Mouse (Mus musculus) lung, postnatal 36 days (tissue): ENCODE results near the gene Peak1.

Experiments used
- DNase-seq: peaks from one replicate; pipeline ENCODE4 v3.0.0; 2022; ENCODE audit warnings: mixed read lengths

Gene Peak1

DNA sequence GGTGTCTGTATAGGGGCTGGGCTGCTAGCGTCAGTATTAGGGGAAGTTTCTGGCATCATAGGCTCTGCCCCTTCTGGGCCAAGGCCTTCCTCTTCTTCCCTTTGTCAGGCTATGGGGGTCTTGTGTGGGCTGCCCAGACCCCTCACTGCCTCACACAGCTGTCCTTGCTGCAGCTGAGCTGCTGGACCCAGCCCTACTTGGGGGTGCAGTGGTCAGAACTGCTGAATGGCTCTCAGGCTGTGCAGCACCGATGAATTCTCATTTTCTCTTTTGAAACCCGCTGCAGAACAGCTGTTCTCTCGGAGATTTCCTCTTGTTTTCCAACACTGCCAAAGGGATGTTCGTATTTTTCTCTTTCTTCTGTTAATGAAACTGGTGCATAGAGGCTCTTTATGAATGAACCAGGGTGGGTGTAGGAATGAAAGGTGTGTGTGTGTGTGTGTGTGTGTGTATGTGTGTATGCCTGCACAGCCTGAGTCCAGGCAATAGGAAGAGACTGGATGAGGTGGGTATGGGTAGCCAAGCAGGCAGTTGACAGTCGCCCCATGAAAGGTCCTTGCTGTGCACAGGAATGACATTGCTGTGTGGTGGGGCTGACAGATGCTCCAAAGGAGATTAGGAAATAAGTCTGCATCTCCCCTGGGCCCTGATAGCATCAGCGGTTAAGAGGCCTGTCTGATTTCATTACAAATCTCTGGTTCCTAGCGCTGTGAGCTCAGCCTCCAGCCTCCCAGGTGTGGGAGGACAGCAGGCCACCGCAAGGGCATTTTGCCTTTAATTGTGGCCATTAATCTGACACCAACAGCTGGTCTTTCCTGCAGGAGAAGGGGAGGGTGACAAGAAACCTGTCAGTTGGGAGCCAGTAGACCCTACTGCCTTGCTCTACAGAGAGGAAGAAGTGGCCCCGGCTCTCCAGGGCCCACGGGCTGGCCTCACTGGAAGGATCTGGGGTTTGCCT, 226.1 kb downstream of the Peak1 start:
- no peak for DNase-seq

DNA sequence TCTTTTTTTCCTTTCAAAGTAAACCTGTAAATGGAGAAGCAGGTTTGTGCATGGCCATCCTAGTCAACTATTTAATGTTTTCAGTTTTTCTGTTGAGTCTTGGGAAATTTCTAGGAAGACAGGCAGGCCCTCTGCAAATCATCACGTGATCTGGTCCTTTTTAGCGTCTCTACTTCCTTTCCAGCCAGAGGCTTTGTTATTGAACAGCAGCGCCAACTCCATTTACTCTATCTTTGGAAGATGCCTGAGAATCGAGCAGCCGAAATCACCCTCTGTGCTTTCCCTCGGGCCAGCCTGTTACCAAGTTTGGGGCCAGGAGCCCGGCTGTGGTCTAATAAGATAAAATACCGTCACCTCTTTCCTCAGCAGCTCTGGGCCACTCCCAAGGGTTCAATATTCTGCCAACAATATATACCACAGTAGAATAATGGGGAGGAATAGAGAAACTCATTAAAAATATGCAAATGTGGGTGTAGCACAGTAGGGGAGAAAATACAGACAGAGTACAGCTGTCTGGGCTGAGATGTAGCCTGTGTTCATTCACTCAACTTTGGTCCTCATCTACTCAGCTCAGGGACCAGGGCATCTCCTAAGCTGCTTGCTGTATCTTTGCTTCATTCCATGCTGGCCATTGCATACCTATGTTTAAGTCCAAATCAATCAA, 237.6 kb downstream of the Peak1 start:
- peak; percentile 7 for DNase-seq

DNA sequence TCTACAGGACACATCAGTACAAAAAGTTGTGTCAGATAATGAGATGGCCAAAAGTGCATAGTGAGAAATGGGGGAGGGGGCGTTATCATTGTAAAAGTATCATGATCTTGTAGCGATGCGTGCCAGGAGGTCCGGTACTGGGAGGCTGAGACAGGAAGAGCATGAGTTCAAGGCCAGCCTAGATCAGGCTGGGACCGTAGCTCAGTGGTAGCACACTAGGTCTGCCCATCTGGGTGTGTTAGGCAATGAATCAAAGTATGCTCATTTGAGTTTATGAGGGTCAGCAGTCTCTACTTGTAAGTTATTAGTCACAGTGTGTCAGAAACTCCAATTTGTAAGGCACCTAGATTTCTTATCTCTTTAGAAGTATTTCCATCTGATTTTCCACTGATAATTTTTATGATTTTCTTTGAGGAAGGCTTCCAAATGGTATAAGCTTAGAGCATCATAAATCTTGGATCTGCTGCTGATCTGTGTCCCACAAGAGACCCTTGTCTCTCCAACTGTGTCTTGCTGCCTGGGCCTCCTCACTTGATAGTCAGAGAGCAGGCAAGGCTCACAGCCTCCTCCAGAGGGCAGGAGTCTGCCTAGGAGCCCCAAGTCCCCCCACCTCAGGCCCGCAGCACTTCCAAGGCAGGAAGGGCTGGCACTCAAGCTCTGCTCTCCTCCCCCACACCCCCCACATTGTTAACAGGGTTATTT, 238.3 kb downstream of the Peak1 start:
- peak; percentile 29 for DNase-seq

DNA sequence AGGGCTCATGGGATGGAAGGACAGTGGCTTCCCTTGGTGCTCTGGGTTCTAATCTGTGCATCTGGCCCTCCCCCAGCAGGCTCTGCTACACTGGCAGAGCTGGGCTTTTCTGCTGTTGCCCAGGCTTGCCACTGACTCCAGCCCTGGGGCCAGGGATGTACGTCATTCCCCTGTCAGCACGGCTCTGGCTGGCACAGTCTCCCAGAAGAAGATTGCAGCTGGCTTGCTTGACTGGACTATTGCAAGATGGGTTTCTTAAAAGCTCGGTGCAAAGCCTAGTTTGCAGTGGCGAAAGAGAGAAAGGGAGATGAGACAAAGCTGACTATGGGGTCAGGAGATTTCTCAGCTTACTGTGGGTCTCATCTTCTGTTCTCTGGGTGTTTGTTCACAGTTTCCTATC, 240.5 kb downstream of the Peak1 start:
- DNase-seq: no peak

DNA sequence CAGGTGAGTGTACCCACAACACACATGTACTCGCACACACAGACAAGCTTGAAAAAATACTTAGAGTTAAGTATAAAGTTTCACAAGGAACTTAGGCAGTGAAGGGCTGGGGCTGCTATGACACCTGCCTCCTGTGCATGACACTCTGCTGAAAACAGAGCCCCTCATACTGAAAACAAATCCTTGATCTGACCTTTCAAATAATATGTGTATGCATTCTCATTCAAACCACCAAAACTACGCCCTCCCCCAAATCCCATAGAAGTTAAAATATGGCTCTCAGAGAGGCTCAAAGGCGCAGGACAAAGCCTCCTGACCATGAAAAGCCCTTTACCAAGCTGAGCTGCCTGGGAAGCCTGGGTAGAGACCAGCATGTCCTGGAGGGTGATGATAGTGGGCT, 242.6 kb downstream of the Peak1 start:
- DNase-seq: no peak

DNA sequence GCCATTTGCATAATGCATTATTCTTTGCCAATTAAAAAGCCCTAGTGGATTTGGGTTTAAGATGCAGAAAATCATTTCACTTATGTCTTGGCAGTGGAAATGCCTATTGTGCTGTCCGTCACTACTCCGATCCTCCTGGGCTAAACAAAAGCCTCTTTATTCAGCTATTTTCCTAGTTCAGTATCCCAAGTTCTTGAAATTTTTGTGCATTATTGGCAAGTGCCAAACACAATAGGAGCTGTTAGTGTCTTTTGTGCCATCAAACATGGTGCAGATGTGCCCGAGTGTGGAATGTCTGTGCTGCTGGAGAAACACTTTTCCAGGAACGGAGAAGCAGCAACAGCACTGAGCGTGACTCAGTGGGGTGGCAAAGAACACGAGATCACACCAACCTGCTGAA, 250.2 kb downstream of the Peak1 start:
- no peak for DNase-seq

DNA sequence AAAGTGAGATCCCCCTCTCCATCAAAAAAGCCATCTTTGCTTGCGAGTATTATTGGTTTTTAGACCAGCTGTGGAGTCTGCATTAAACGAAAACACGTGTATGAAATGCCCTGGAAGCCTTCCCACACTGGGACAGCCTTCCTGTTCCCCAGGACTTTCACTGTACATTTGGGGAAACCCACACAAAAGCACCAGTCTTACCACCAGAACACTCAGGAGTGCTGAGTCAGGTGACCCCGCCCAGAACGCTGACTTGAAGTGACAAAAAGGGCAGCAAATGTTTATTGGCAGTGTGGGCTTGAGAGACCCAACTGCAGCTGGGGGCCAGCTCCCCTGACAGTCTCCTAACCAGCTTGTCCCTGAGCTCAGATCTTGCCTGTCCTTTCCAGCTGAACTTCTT, 251.7 kb downstream of the Peak1 start:
- no peak for DNase-seq

DNA sequence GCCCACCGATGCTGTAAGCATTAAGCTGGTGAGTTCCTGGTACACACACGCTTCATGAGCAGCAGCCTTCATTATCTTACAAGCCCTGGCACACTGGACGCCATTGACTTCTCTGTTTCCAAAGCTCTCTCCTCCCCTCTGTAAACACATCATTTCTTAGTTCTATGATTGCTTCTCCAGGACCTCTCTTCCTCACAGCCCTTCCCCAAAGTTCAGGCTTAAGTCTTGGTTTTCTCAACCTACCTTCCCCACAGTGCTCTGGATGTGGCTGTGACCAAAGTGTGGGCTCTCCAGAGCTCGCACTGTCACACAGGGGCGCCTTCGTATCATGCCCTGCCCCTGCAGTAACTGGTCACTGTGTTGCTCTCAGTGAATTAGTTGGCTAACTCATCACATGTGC, 252.5 kb downstream of the Peak1 start, which contains the start of gene Tspan3:
Gene Tspan3, minus strand, starts transcription at position 101 of the 400 bp plus-strand sequence.
- no peak for DNase-seq

DNA sequence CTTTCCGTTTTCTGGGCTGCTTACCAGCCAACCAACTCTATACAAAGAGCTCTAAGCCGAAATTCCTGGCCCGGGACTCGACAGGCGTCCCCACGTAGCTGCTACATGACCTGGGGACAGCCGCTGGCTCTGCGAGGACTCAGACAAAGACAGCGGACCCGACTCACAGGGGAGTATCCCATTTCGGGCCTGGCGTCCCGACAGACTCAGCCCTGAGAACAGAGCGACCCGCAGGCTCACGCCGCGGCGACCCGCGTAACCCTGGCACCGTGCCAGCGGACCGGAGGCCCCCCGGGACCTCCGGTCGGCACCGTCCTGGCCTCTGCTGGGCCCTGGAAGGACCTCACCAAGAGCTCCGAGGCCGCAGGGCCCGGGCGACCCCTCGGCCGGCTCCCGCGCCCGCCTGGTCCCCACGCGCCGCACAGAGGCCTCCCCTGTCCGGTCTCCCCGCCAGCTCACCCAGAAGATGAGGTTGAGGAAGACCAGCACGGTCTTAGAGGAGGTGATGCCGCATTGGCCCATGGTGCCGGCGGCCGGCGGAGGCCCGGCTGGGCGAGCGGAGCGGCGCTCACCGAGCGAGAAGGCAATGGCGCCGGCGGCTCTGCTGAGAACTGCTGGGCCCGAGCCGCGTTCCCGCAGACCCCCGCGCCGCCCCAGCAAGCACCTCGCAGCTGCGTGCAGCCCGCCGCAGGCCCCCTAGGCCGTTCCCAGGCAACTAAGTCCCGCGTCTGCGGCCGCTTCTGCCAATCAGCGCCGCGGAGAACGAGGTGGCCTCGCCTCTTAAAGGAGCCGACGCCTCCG, 257.3 kb downstream of the Peak1 start:
- DNase-seq: peak; percentile 87

DNA sequence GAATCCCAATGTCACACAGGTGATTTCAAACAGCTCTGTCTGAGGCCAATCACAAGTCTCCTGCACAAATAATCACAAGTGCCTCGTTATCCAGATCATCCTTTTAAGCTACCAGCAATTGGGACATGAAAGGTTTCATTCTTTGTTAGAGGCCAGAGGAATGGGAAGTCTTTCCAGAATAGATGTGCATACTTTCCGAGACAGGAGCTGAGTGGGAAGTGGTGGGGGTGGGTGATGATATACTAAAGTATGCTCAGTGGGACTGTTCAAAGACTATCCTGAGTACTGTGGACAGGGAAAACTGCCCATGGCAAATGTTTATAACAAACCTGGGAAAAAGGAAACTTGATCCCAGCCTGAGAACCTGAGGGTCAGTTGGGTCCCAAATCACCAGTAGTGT, 258.4 kb downstream of the Peak1 start:
- DNase-seq: no peak

DNA sequence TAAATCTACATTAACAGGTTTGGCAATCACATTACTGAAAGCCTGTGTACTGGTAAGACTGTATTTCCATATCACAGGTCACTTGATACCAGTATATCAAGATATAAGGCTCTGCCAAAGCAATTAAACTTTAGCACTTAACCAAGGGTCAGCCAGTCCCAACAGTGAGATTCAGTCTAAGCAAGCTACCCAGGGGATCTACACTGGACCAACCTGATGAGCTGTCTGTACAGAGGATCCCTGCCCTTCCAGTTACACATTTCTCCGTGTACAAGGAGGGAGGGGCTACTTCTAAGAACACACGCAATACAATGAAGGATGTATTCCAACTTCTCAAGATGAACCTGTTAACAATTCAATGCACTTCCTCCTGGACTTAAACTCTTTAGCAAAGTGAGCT, 259.8 kb downstream of the Peak1 start:
- DNase-seq: no peak

DNA sequence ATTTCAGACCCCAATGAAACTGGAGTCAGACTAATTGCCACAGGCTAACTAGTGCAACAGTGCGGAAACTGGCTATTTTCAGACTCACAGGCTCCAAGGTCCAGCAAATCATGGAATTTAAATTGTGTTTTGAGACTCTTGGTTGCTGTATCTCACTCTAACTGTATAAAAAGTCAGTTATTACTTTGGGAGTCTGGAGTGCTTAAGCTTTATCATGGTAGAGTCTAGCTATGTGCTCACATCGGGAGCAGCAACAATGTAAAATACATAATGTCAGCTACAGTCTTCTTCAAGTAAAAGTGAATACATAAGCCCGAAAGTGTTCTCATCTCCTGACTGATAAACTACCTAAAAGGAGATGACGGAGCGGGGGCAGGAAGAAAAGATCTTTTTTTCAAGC, 263.3 kb downstream of the Peak1 start:
- no peak for DNase-seq

DNA sequence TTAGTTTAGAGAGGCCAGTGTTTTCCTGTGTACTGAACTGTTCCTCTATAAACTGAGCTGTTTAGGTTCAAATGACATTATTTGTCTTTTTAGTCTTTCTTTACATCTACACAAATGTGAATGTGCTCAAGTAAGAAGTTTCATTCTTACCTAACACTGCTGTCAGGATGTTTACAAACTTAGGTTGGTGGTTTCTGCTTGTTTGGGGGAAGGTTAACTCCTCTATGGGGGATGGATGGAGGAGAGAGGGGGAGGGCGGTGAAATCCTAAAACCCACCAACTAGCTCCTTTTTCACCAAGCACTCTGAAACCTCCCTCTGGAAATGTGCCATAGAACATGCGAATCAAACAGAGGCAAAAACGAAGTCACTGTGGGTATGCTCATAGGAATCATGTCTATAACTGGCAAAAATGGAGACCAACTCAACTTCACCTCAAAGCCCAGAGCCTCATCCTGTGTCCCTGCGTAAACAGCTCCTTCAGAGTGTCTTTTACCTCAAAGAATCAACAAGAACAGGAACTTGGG, 265.3 kb downstream of the Peak1 start:
- DNase-seq: no peak

DNA sequence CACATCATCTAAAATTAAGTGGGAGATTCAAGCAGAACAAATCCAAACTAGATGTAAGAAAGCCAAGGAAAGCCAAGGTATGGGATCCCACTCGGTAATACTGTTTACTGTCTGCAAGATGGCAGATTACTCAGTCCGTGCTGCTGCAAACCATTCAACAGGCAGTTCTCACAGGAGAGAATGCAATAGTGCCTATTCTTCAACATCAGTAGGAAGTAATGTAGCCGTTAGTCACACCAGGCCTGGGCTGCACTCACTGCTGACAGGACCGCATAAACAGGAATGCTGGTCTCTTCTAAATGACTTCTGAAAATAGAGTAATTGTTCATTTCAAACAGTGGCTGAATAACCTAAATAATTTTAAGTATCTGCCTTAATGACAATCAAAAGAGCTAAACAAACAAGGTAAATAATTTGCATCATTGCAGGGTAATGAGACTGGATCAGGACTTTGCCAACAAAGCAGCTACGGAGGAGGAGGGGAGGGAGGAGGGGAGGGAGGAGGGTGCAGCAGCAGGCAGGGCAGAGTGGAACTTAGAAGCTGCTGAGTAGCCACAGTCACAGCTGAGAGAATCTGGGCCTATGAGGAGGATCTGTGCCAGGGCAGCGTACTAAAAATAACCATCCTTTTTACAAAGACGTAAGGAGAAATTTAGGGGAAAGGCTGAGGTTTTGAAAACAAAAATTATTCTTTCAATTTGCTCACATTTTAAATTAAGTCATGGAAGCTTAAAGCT, 266.0 kb downstream of the Peak1 start:
- peak; percentile 30 for DNase-seq
